9 mouse cellular contexts compared by ENCODE assay signal in the genomic region with DNA sequence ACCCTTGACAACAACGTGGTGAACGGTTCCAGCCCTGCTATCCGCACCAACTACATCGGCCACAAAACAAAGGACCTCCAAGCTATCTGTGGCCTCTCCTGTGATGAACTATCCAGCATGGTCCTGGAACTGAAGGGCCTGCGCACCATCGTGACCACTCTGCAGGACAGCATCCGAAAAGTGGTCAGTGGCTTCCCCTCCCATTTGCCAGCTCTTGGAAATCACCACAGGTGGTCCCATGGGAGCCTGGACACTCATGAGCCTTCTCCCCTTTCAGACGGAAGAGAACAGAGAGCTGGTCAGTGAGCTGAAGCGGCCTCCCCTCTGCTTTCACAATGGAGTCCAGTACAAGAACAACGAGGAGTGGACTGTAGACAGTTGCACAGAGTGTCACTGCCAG. TPM values are rescaled to one million over a fixed set of nuclear protein-coding genes. Genes with fewer than 3 reads are reported as not detected.
DNase-seq lines count a peak whose midpoint lies in the region; ATAC-seq and TF ChIP-seq lines count a peak whose summit lies in the region.
"Had no signal": no experiment of that assay in that cellular context is flagged by ENCODE, and none has a peak within 500 bp of the region (broad histone marks: within the 10 kb centered on the region; RNA-seq: fewer than 3 reads in every experiment).

No protein-coding gene starts in this region.

- no peak overlapping the region for H3K4me3 ChIP-seq in hindbrain, embryonic 11.5 days (ENCODE audit: low read depth, low read length)
- H3K4me3 ChIP-seq in hindbrain, embryonic 14.5 days (replicated peaks; ENCODE audit: low read length) = no peak overlapping the region
- peak overlapping the region; percentile 56 for H3K4me3 ChIP-seq in embryonic fibroblast, embryonic 13.5 days (ENCODE audit: insufficient read depth, low read length)
- H3K4me3 ChIP-seq in limb, embryonic 11.5 days (ENCODE audit: low read depth, low read length) = no peak overlapping the region
- no peak overlapping the region for H3K4me3 ChIP-seq in cerebellum, adult 2 months (replicated peaks; ENCODE audit: insufficient read depth, low read depth, low read length)

- no peaks in the 10 kb centered on the region for H3K36me3 ChIP-seq in hindbrain, embryonic 11.5 days (ENCODE audit: control insufficient read depth, insufficient read depth, low read length)
- H3K36me3 ChIP-seq in hindbrain, embryonic 14.5 days (replicated peaks; ENCODE audit: control insufficient read depth, insufficient read depth) = no peaks in the 10 kb centered on the region
- peaks cover 2% of the 10 kb centered on the region; the same call in 1 of the 2 replicates for H3K36me3 ChIP-seq in limb, embryonic 11.5 days (ENCODE audit: control insufficient read depth, insufficient read depth, low read length)

- H3K9me3 ChIP-seq in hindbrain, embryonic 11.5 days (ENCODE audit: control insufficient read depth, low read length) = no peaks in the 10 kb centered on the region
- no peaks in the 10 kb centered on the region for H3K9me3 ChIP-seq in hindbrain, embryonic 14.5 days (ENCODE audit: control insufficient read depth, low read length)
- no peaks in the 10 kb centered on the region for H3K9me3 ChIP-seq in limb, embryonic 11.5 days (ENCODE audit: control insufficient read depth, low read length)

- H3K27ac ChIP-seq in hindbrain, embryonic 11.5 days (ENCODE audit: low read depth, low read length) = no peak overlapping the region
- no peak overlapping the region for H3K27ac ChIP-seq in hindbrain, embryonic 14.5 days
- H3K27ac ChIP-seq in embryonic fibroblast, embryonic 13.5 days (ENCODE audit: insufficient read depth, low read length) = peak overlapping the region; percentile 75
- no peak overlapping the region for H3K27ac ChIP-seq in limb, embryonic 11.5 days (replicated peaks; ENCODE audit: low read depth, low read length)
- H3K27ac ChIP-seq in cerebellum, adult 2 months (ENCODE audit: insufficient read depth, low read length) = no peak overlapping the region

- H3K4me1 ChIP-seq in hindbrain, embryonic 11.5 days (replicated peaks; ENCODE audit: control insufficient read depth, insufficient read depth, low read length) = peaks cover 2% of the 10 kb centered on the region; the same call in 1 of the 2 replicates
- H3K4me1 ChIP-seq in hindbrain, embryonic 14.5 days (replicated peaks; ENCODE audit: control insufficient read depth, insufficient read depth, low read length) = peaks cover 6% of the 10 kb centered on the region; the same call in 1 of the 2 replicates
- H3K4me1 ChIP-seq in embryonic fibroblast, embryonic 13.5 days (ENCODE audit: control insufficient read depth, insufficient read depth, low read length) = 0 out of 2 replicates have a peak, but pooled peaks cover 3% of the 10 kb centered on the region
- peaks cover 7% of the 10 kb centered on the region; the same call in 1 of the 2 replicates for H3K4me1 ChIP-seq in limb, embryonic 11.5 days (ENCODE audit: control insufficient read depth, insufficient read depth, low read length)
- H3K4me1 ChIP-seq in cerebellum, adult 2 months (ENCODE audit: control insufficient read depth, insufficient read depth, low read length) = peaks cover 2% of the 10 kb centered on the region; the same call in 1 of the 2 replicates

- no peak for DNase-seq in hindbrain, embryonic 11.5 days (ENCODE audit: low spot score)
- DNase-seq in hindbrain, embryonic 14.5 days (ENCODE audit: low spot score) = no peak
- DNase-seq in 3T3-L1 (ENCODE audit: low read depth, low spot score) (peak; percentile 30), adipocyte (ENCODE audit: low spot score) (no peak)
- no peak for DNase-seq in limb, embryonic 11.5 days (ENCODE audit: low spot score)
- DNase-seq in cerebellum, adult 2 months = no peak
- DNase-seq in left cerebral cortex, postnatal 14 days (ENCODE audit: low spot score in 2 of 2) = no peak
- DNase-seq: adrenal gland, adult 2 months had no signal

- H3K27me3 ChIP-seq in hindbrain, embryonic 11.5 days (ENCODE audit: control insufficient read depth, insufficient read depth, low read length) = peaks cover 5% of the 10 kb centered on the region; the same call in 1 of the 2 replicates
- H3K27me3 ChIP-seq in hindbrain, embryonic 14.5 days (ENCODE audit: control insufficient read depth, insufficient read depth, low read length) = 0 out of 2 replicates have a peak, but pooled peaks cover 10% of the 10 kb centered on the region
- H3K27me3 ChIP-seq in limb, embryonic 11.5 days (ENCODE audit: control insufficient read depth, insufficient read depth, low read length) = 0 out of 2 replicates have a peak, but pooled peaks cover 4% of the 10 kb centered on the region
- no peaks in the 10 kb centered on the region; the same call in 1 of the 2 replicates for H3K27me3 ChIP-seq in cerebellum, adult 2 months (ENCODE audit: control insufficient read depth, insufficient read depth, low read length)

- peak overlapping the region; percentile 19; the same call in 1 of the 2 replicates for H3K4me2 ChIP-seq in hindbrain, embryonic 11.5 days (replicated peaks; ENCODE audit: low read depth, low read length)
- no peak overlapping the region; the same call in 1 of the 2 replicates for H3K4me2 ChIP-seq in hindbrain, embryonic 14.5 days (replicated peaks)
- peak overlapping the region; percentile 63 for H3K4me2 ChIP-seq in limb, embryonic 11.5 days (ENCODE audit: low read depth, severe bottlenecking)

- no peak for TF ChIP-seq CTCF in embryonic fibroblast, embryonic 13.5 days (IDR thresholded peaks at IDR 0.05; ENCODE audit: borderline replicate concordance, insufficient read depth, low read length)
- TF ChIP-seq CTCF in cerebellum, adult 2 months (IDR thresholded peaks at IDR 0.05; ENCODE audit: borderline replicate concordance, insufficient read depth, low read depth, low read length) = no peak

- 67% methylated on average over 10 of the region's 10 CpGs for WGBS in hindbrain, embryonic 11.5 days
- 59% methylated on average over 10 of the region's 10 CpGs for WGBS in hindbrain, embryonic 14.5 days
- WGBS in limb, embryonic 11.5 days = 79% methylated on average over 10 of the region's 10 CpGs
- 67% methylated on average over 10 of the region's 10 CpGs for WGBS in cerebellum, adult 2 months

- intact Hi-C loops in left cerebral cortex, postnatal 14 days (cut with DNase I) = loop anchor here (5.0 kb wide), 2 partner anchors 128 to 652 kb away; no protein-coding TSS in a partner anchor

- H3K9ac ChIP-seq in hindbrain, embryonic 11.5 days (ENCODE audit: low read depth, low read length) = no peak overlapping the region
- no peak overlapping the region for H3K9ac ChIP-seq in hindbrain, embryonic 14.5 days
- no peak overlapping the region for H3K9ac ChIP-seq in limb, embryonic 11.5 days (ENCODE audit: low read length)

- TF ChIP-seq POLR2A in embryonic fibroblast, embryonic 13.5 days (IDR thresholded peaks at IDR 0.05; ENCODE audit: low read depth, low read length) = peak; percentile 82
- TF ChIP-seq POLR2A in cerebellum, adult 2 months (IDR thresholded peaks at IDR 0.05; ENCODE audit: borderline replicate concordance, insufficient read depth, low read length) = no peak

- no peak for ATAC-seq in hindbrain, embryonic 11.5 days (ENCODE audit: low FRiP score)
- no peak for ATAC-seq in hindbrain, embryonic 14.5 days (ENCODE audit: low FRiP score)
- no peak for ATAC-seq in limb, embryonic 11.5 days (ENCODE audit: insufficient number of reproducible peaks, low FRiP score, low TSS enrichment, low read depth)

RNA-seq across cellular contexts. Expression of a gene that starts 3.0 kb away (rescaled TPM):
- polyA plus RNA-seq in hindbrain, embryonic 11.5 days (2014; fragmentation: Nextera tagmentation; extraction: Ambion mirVana) = 39.9 and 46.1 TPM in 2 replicates
- 6.5 and 6.6 TPM in 2 replicates for polyA plus RNA-seq in hindbrain, embryonic 14.5 days (2014; fragmentation: Nextera tagmentation; extraction: Ambion mirVana)
- 2,892 and 6,250 TPM in 2 replicates for polyA plus RNA-seq in embryonic fibroblast, embryonic 13.5 days (2011; ENCODE audit: insufficient read length, low read depth, missing spikeins)
- polyA plus RNA-seq in limb, embryonic 11.5 days (2014; fragmentation: Nextera tagmentation; extraction: Ambion mirVana) = 33.8 and 35.7 TPM in 2 replicates
- polyA plus RNA-seq in cerebellum, adult 2 months (2012; rRNA removed) = 0.98 and 1.1 TPM in 2 replicates
- 1 to 10 TPM; 4.3 to 4.7 TPM for total RNA-seq in left cerebral cortex, postnatal 14 days (2021)

Comparison
In these comparisons a context has a peak if more than half of its experiments do, and no peak if none do; other contexts are left out.
1. RNA of a gene that starts 3.0 kb away (polyA plus RNA-seq): 2,892 to 6,250 TPM in embryonic fibroblast, embryonic 13.5 days; 39.9 to 46.1 TPM in hindbrain, embryonic 11.5 days, 33.8 to 35.7 TPM in limb, embryonic 11.5 days, 6.5 to 6.6 TPM in hindbrain, embryonic 14.5 days and 0.98 to 1.1 TPM in cerebellum, adult 2 months; every median in the first group is over 10 times any median in the second.